Mouse (Mus musculus) olfactory bulb, adult 2 months (tissue): ENCODE data around the gene Spag4. TPM values are rescaled to one million over a fixed set of nuclear protein-coding genes. Genes with fewer than 3 reads are reported as not detected.

Source experiments
- H3K27ac ChIP-seq: fragments of 200-500 bp; 2 replicates; pipeline ENCODE4 v1.5.1; 2012; ENCODE audit warnings: low read depth, low read length; ENCODE audit not compliant: insufficient read depth
- H3K4me1 ChIP-seq: fragments of 200-500 bp; 2 replicates; pipeline ENCODE4 v1.6.1; 2012; ENCODE audit warnings: low read length; ENCODE audit not compliant: control insufficient read depth, insufficient read depth
- H3K4me3 ChIP-seq: fragments of 200-500 bp; 2 replicates; pipeline ENCODE4 v1.5.1; 2012; ENCODE audit warnings: mild to moderate bottlenecking, low read depth, low read length, moderate library complexity; ENCODE audit not compliant: insufficient read depth
- CTCF ChIP-seq: fragments of 200-500 bp; IDR thresholded peaks from 2 replicates; pipeline ENCODE4 v1.5.1; 2012; ENCODE audit warnings: low read depth, mild to moderate bottlenecking, low read length, moderate library complexity; ENCODE audit not compliant: insufficient read depth
- POLR2A ChIP-seq: fragments of 200-500 bp; IDR thresholded peaks from 2 replicates; pipeline ENCODE4 v1.6.1; 2012; ENCODE audit warnings: mild to moderate bottlenecking, low read depth, low read length, moderate library complexity; ENCODE audit not compliant: insufficient read depth
- WGBS: fragments of 180-500 bp; shearing (Covaris S2); methylation state at CpG from one replicate; pipeline ENCODE4 v1.1.7; 2018; 5-methylcytosine and 5-hydroxymethylcytosine counted together
- polyA plus RNA-seq: library from polyadenylated mRNA; stranded (reverse); fragments of >200 nt; gene quantifications from 2 replicates; pipeline ENCODE4 v1.2.4, GENCODE M21; 2012; ENCODE audit warnings: low replicate concordance; ENCODE audit not compliant: missing spikeins, insufficient read depth, insufficient read length

Gene Spag4
- not detected in 2 replicates for polyA plus RNA-seq

DNA sequence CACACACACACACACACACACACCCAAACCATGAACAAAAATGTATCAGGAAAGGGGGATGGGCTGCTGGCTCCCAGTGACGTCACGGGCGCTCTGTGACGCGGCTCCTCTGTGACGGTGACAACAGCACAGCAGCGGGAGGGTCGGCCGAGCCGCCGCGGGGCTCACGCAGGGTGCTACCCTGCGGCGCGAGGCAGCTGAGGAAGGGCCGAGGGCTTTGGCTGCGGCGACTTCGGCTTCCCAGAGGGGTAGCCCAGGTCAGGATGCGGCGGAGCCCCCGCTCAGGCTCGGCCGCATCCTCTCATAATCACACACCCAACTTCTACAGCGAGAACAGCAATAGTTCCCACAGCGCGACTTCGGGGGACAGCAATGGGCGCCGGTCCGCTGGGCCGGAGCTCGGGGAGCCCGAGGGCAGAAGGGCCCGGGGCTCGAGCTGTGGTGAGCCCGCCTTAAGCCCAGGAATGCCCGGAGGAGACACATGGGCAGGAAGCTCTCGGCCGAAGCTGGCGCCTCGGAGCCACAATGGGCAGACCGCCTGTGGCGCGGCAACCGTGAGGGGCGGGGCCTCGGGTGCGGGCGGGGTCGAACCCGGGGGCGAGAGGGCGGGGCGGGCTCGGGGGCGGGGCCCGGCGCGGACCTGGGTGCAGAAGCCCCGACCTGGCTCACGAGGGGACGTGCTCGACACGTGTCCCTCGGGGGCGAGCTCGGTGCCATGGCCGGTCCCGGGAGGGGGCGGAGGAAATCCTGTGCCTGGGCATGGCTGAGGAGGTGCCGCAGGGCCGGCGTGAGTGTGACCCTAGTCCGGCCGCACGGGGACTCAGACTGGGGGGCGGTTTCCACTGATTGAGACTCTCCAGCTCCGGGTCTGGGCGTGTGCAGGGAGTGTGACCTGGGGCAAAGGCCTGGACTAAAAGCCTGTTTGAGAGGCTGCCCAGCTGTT lies at the start of gene Spag4:
Gene Spag4 (plus strand): TSS at position 77 of the 943 bp plus-strand sequence.
- 0 out of 2 replicates have a peak within 1 kb of the TSS, but pooled peaks have one; percentile 19 for H3K27ac ChIP-seq
- TF ChIP-seq CTCF (no peak), POLR2A (peak; percentile 20; the same call in 1 of the 2 replicates)
- under 1% methylated on average over 80 of the region's 81 CpGs for WGBS
- H3K4me3 ChIP-seq = peak within 1 kb of the TSS; percentile 84
- peaks cover 14% of the 10 kb centered on the region for H3K4me1 ChIP-seq

DNA sequence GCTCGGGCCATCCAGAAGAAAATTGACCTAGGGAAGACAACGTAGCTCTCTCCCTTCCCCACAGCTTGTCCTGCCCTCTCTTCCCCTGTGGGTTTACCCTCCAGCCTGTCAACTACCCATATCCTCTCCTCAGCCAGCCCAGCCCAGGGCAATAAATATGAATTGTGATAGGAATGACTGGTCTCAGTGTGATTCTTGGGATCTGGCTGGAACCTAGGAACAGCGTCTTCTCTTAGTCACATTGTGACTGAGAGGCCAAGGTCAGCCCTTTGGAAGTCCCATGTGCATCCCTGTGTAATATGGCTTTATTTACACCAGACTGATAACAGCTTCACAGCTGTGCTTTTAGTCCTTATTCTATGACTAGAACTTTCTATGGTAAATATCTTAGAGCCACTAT lies 46.9 kb upstream of the Spag4 start:
- Histone ChIP-seq H3K4me1 (no peaks in the 10 kb centered on the region), H3K4me3 (no peak overlapping the region), H3K27ac (no peak overlapping the region)
- TF ChIP-seq CTCF = no peak
- no peak for TF ChIP-seq POLR2A
- WGBS = 91% methylated on average over 3 of the region's 3 CpGs

DNA sequence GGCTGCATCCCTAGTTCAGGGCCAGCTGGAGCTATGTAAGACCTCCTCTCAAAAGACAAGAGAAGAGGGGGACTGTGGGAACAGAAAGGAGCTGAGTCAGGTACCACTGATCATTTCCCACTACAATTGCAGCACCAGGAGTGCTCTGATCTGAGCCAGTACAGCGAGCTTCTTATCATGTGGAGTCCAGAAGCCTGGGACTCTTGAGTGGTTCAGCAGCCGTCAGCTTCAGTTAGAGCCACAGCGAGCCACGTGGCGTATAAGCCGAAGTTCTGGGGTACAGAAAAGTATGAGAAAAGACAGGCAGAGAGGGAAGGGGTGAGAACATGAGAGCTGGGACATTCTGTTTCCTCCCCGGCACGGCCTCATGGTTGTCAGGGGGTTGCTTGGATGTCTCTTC lies 43.8 kb upstream of the Spag4 start:
- Histone ChIP-seq H3K4me3 (no peak overlapping the region), H3K4me1 (no peaks in the 10 kb centered on the region), H3K27ac (no peak overlapping the region)
- WGBS = 88% methylated on average over 8 of the region's 8 CpGs
- TF ChIP-seq POLR2A = no peak
- no peak for TF ChIP-seq CTCF

DNA sequence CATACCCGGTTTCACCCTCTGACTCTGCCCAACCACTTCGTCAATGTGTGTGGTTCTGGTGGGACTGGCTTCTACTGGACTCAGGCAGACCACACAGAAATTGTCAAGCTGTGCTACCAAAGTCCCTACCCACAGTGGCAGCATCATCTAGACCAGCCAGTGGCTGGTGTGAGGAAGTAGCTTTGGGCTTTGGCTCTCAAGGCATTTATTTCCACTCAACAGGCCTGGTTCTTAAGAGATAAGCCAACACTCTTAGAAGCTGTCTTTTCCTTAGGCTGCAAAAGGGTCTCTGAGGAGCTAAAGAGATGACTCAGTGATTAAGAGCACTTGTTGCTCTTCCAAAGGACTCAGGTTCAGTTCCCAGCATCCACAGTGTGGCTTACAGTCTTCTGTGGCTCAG lies 43.2 kb upstream of the Spag4 start:
- no peak overlapping the region for H3K4me3 ChIP-seq
- 88% methylated on average over 2 of the region's 2 CpGs for WGBS
- TF ChIP-seq POLR2A = no peak
- no peak for TF ChIP-seq CTCF
- no peak overlapping the region for H3K27ac ChIP-seq
- H3K4me1 ChIP-seq = no peaks in the 10 kb centered on the region

DNA sequence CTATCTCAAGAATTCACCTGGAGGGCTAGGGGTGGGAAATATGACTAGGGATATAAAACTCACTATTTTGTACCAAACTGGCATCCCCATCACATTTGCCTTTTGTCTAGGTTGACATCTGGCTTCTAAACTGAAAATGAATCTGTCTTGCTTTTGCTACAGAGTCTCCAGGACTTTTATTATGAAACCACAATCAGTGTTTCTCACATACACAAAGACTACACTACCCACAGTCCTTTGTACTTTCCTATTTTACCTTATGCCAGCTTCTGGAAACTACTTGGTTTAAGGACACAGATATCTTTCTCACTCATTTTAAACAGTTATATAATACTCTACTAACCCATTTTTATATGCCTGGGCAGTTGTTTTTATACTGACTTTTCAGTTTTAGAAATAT lies 39.5 kb upstream of the Spag4 start:
- Histone ChIP-seq H3K4me3 (no peak overlapping the region), H3K4me1 (no peaks in the 10 kb centered on the region), H3K27ac (no peak overlapping the region)
- TF ChIP-seq POLR2A (no peak), CTCF (no peak)

DNA sequence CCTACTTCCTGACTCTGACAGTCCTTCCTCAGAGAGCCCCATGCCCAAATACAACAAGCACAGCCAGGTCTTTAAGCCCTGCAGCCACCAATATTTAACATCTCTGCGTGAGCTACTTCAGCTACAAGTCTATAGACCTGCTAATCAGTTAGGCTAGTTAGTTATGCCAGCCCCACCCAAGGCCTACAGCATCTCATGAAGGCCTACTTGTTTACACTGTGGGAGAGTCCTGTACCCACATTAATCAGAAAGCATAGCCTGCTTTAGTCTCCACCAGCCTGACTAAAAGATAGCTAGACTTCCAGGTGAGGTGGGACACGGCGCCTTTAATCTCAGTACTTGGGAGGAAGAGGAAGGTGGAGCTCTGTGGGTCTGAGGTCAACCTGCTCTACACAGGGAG lies 25.6 kb upstream of the Spag4 start:
- no peak overlapping the region for H3K4me3 ChIP-seq
- WGBS = 93% methylated on average over 3 of the region's 3 CpGs
- no peaks in the 10 kb centered on the region for H3K4me1 ChIP-seq
- no peak overlapping the region for H3K27ac ChIP-seq
- no peak for TF ChIP-seq POLR2A
- TF ChIP-seq CTCF = no peak

DNA sequence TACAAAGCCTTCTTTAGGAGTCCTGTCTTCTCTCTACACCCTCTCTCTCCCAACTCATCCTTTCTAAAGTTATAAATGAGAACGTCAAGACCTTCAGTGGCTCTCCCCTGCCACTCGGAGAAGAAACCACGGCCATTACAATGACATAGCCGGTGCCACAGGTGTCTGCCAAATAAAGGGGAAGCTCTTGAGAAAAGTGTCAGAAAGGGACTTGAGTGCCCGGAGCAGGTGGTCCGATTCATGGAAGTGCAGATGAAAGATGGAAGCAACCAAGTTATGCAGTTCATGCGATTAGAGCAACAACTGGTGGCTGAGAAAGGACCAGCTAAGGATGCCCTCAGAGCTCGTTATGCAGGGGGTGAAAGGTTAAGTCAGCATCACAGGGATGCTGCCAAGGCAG lies 22.1 kb upstream of the Spag4 start:
- no peak for TF ChIP-seq POLR2A
- TF ChIP-seq CTCF = no peak
- no peak overlapping the region for H3K27ac ChIP-seq
- H3K4me1 ChIP-seq = peaks cover 1% of the 10 kb centered on the region; the same call in 1 of the 2 replicates
- 85% methylated on average over 8 of the region's 8 CpGs for WGBS
- no peak overlapping the region for H3K4me3 ChIP-seq

DNA sequence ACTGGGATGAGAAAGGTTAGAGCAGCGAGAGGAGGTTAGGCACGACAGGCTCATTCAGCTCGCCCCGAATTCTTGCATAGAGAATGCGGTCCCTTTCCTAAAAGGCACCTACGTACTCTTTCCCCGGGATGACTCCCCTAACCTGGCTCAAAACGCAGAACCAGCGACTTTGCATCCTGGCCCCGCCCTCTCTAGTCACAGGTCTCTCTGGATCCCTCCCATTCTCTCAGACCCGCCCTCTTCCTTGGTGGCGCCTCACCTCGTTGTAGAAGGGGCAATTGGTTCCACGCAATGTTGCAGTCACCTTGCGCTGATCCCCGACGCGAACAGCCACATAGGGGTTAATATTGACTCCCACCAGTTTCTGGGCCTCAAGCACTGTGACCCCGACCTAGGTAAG lies 17.0 kb upstream of the Spag4 start:
- Histone ChIP-seq H3K27ac (no peak overlapping the region), H3K4me1 (peaks cover 3% of the 10 kb centered on the region; the same call in 1 of the 2 replicates), H3K4me3 (no peak overlapping the region)
- WGBS = 24% methylated on average over 19 of the region's 19 CpGs
- TF ChIP-seq CTCF (no peak), POLR2A (no peak)

DNA sequence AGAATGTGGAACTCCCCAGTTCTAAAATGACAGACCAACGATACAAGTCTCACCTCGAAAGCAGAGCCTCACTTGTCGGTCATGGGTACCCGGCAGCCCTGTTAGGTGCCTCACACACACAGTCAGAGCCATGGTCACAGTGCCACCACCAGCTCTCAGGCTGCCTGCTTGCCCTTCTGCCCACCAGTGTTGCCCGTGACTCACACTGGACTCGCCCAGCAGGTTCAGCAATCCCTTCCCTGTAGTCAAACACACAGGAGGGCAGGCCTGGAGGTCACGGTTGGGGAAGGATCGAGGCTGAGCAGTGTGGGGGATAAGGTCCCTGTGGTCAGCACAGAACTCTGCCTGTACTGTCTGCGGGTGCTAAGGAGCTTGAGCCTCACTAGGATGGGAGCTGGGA lies 12.2 kb upstream of the Spag4 start, which contains the start of gene Fer1l4:
Gene Fer1l4 (minus strand): TSS at position 132 of the 400 bp plus-strand sequence.
- TF ChIP-seq POLR2A (no peak), CTCF (no peak)
- peaks cover 3% of the 10 kb centered on the region; the same call in 1 of the 2 replicates for H3K4me1 ChIP-seq
- no peak within 1 kb of the TSS for H3K4me3 ChIP-seq
- H3K27ac ChIP-seq = no peak within 1 kb of the TSS
- 91% methylated on average over 9 of the region's 9 CpGs for whole genome bisulfite sequencing
